Mouse (Mus musculus) spleen, postnatal 36 days (tissue): ENCODE measurements around the gene Pds5b.
"Not testable (repeated sequence)": the region's sequence is repeated elsewhere in the genome, so short reads cannot be mapped to it uniquely, and the experiment has no call there.

Experiments
- DNase-seq, 2 experiments: peaks; one replicate each; pipeline ENCODE4 v3.0.0; 2022; ENCODE audit warnings: low spot score in 2 of 2, mixed read lengths in 1 of 2

Pds5b gene

DNA sequence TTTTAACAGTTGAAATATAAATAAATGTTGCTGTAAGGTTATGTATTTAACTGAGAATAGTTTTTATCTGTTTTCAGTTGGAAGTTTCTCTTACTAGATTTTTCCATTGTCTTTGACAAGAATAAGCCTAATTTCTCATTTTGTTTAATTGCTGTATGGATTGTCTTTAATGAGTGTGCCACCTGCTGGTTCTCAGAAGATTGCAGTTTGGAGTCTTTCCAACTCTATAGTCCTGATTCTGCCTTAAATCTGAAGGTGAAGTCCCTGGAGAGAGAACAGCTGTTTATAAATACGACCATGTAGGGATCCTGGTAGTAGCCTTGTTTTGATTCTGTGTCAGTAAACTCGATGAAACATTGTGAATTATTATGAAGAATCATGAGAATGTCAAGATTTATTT is 29.2 kb downstream of the Pds5b start:
- peak; percentile 22 to 32 for DNase-seq

DNA sequence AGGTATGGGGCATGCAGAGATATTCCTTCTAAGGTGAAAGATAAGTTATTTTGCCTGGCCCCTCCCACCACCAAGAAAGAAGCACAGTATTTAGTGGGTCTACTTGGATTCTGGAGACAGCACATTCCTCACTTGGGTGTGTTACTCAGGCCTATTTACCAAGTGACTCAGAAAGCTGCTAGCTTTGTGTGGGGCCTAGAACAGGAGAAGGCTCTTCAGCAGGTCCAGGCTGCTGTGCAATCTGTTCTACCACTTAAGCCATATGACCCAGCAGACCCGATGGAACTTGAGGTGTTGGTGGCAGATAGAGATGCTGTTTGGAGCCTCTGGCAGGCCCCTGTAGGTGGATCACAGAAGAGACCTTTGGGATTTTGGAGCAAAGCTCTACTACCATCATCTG is 33.1 kb downstream of the Pds5b start:
- DNase-seq, result not testable (repeated sequence)

DNA sequence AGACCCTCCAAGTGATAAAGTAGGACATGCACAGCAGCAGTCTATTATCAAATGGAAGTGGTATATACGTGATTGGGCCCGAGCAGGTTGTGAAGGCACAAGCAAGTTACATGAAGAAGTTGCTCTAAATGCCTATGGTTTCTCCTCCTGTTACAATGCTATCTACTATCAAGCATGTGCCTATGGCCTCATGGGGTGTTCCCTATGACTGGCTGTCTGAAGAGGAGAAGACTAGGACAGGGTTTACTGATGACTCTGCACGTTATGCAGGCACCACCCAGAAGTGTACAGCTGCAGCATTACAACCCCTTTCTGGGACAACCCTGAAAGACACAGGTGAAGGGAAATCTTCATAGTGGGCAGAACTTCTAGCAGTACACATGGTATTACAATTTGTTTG is 33.6 kb downstream of the Pds5b start:
- DNase-seq, result not testable (repeated sequence)

DNA sequence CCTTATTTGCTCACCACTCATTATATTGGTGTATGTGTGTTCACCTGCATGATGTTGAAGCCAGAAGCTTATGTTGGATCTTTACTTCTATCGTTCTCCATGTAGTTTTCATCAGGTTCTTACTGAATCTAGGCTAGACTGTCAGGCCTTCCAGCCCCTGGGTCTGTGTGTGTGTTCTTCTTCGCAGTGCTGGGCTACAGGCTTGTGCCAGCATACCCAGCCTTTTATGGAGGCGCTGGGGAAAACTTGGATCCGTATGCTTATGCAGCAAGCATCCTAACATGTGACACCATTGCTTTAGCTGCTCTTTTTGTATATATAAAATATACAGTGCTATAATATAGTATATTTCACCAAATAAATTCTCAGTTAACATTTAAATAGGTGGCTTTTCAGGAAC is 38.0 kb downstream of the Pds5b start:
- no peak for DNase-seq

DNA sequence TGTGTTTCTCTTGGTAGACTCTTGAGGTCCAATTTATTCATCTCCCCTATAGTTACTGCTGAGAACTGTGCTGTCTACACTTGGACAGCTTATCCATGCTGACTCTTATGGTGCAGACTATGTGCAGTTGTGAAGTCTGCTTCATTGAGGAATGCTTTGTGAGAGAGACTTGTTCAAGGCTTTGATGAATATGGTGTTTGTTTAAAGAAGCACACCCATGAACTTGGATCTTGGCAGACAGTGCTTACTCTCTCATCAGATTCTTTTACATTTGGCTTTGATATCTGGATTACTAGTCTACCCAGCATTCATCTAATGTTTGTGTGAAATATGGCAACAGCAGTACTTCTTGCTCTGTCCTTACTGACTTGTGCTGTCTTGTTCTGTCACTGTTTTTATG is 39.9 kb downstream of the Pds5b start:
- no peak for DNase-seq

- DNase-seq, result peak; percentile 12 to 22
Measured at GRCm38 (mm10) chr5:150717775-150718174, 44.2 kb downstream of the Pds5b start.

- no peak for DNase-seq
Measured at GRCm38 (mm10) chr5:150724641-150725040, 51.1 kb downstream of the Pds5b start.

- not testable (repeated sequence) for DNase-seq
Measured at GRCm38 (mm10) chr5:150737028-150737427, 63.5 kb downstream of the Pds5b start.

GRCm38 (mm10) chr5:150739311-150739710 is 65.8 kb downstream of the Pds5b start:
- no peak for DNase-seq

DNA sequence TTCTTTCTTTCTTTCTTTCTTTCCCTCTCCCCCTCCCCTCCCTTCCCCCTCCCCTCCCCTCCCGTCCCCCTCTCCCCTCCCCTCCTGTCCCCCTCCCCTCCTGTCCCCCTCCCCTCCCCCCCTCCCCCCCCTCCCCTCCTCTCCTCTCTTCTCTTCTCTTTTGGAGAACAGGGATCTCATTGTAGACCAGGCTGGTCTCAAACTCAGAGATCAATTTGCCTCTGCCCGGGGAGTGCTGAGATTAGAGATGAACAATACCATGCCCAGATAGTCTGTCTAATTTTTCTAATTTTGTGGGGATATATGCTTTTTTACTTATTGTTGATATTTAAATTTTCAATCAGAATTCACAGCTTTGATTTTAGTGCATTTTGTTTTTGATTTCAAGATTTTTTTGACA is 67.1 kb downstream of the Pds5b start:
- no peak for DNase-seq

- DNase-seq, result no peak
Measured at GRCm38 (mm10) chr5:150756623-150757022, 83.1 kb downstream of the Pds5b start.

GRCm38 (mm10) chr5:150772403-150772802 is 98.9 kb downstream of the Pds5b start:
- DNase-seq, result no peak

DNA sequence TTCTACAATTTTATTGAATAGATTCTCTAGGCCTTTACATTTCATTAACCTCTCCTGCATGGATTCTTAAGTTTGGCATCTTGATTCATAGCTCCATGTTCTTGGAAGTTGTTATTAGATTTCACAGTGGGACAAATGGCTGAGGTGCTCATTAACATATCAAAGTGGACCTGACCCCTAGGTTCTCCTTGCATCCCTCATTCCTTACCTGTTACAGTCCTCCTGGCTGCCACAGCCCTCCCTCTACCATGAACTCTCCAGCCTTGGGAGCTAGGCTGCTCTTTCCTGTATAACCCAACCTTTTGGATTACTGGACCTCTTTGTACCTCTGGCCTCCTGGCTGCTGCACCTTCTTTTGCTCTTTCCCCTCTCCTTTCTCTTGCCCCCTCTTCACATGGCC is 99.5 kb downstream of the Pds5b start:
- no peak for DNase-seq

- DNase-seq, result no peak
Measured at GRCm38 (mm10) chr5:150788261-150788660, 114.7 kb downstream of the Pds5b start.

DNA sequence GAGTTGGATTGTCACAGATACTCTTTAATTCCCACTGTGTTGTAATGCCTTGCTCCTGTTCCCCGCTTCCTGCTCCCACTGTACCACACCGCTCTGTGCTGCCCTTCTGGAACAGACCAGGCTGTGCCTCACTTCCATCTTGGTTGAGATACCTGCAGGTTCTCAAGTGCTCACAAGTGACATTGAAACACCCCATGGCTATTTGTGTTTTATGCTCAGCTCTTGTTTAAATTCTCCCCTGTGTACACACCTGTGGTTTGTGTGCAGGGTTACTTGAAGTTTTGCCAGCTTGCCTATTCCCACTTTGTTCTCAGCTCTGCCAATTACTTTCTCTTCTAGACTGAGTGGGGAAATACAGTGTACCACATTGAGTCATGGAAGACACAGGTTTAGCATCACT is 115.5 kb downstream of the Pds5b start:
- no peak for DNase-seq

GRCm38 (mm10) chr5:150794181-150794580 is 120.6 kb downstream of the Pds5b start:
- DNase-seq, result no peak

GRCm38 (mm10) chr5:150800056-150800455 is 126.5 kb downstream of the Pds5b start:
- no peak for DNase-seq

DNA sequence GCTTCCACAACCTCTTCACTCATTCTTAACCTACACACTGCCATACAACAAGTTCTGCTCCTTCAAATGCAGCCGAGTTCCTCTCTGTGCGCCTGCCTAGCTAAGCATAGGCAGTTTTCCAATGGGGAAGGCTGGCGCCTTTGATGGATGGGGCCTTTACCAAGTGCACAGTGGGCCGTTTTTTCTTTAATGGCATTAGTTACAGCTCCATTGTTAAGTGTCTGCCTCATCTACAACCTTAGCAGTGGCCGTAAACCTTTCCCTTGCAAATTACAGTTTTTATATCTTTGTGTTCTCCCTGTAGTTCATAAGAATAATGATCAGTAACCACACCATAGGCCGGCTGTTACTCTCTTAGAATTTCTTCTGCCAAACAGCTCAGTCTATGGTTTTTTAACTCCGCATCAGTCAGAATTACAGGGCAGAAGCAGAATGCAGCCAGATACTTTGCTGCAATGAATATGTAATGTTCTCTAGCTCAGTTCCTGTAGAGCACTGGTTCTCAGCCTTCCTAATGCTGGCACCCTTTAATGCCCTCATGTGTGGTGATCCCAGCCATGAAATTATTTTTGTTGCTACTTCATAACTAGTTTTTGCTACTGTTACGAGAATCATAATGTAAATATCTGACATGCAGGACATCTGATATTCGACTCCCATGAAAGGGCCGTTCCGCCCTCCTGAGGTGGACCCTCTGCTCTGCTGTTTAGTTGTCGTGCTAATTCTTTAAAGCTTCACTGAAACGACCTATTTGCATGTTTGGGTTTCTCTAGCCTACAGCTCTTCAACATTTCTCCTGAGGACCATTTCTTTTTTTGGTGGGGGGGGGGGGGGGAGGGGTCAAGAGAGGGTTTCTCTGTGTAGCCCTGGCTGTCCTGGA is 140.8 kb downstream of the Pds5b start:
- no peak for DNase-seq

DNA sequence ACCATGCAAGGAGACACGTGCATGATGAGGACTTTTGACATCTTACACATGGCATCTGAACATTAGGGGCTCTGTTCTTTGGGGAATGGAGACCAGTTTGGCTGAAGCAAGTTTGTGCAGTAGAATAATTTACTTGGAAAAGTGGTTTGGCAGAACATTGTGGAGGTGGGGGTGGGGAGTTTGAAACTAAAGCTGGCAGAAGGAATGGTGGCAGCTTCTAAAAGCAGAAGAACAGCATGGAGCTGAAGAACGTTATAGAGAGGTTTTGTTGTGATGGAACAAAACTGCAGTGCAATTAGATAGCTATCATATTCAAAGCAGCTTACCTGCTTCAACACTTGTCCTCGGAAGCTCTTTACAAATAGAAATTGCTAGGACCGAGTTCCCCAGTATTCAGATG is 141.9 kb downstream of the Pds5b start:
- no peak for DNase-seq

GRCm38 (mm10) chr5:150816775-150817174 is 143.2 kb downstream of the Pds5b start:
- no peak for DNase-seq

GRCm38 (mm10) chr5:150818041-150818440 is 144.5 kb downstream of the Pds5b start:
- no peak for DNase-seq

DNA sequence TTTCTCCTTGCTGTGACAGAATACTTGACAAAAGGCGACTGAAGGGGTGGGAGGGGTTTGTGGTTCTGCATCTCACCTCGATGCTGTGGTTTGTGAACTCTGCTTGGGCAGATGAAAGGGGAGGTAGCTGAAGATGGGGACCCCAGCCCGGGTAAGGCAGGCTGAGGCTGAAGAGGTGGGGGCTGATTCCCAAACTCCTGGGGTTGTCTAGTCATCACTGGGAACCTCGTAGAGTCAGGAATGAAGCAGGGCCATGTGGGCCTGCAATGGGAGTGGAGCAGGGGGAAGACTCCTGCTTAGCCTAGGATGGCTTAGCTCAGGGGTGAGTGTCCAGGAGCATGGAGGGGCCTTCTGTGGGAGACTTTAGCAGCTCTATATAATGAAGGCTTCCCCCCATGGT is 145.3 kb downstream of the Pds5b start:
- DNase-seq, result no peak

DNA sequence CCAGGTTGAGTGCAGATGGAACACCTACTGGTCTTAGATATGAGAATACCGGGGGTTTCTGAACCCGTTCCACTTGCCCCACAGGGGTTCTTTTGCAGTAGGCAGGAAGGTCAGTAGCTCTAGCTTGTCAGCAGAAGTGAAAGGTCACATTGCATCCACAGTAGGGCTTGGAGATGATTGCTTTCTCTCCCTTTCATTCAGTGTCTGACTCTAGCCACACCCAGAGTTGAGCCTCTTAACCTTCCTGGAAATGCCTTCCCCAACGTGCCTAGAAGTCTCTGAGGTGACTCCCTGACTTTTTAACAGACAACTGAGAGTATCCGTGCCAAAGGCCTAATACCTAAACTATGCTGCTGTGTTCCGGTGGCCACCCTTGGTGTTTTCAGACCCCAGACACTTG is 146.0 kb downstream of the Pds5b start:
- no peak for DNase-seq

DNA sequence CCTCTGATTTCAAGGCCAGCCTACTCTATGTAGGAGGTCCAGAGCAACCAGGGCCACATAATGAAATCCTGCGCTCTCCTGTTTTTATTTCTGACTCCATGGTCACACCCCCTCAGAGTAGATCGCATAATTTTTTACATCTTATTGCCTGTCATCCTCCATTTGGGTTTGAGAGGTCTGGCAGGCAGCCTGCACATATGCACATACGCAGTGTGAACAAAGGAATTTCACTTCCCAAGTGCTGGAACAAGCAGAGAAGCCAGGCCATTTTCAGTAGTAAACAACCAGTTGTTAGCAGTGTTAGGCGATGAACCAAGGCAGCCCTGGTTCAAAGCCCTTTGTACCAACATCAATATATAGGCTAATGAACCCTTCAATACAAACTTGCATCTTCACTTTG is 147.6 kb downstream of the Pds5b start:
- DNase-seq, result no peak
